Mouse (Mus musculus) liver, postnatal 0 days (tissue): ENCODE results near the gene Zfp607b.

Experiments
- CTCF ChIP-seq: sonication (generic); IDR thresholded peaks from 2 replicates; pipeline ENCODE4 v1.5.1; 2016; ENCODE audit warnings: antibody characterized with exemption, low read depth
- EP300 ChIP-seq: IDR thresholded peaks from 2 replicates; pipeline ENCODE4 v1.6.1; 2016; ENCODE audit warnings: antibody characterized with exemption, low read depth, mild to moderate bottlenecking

DNA sequence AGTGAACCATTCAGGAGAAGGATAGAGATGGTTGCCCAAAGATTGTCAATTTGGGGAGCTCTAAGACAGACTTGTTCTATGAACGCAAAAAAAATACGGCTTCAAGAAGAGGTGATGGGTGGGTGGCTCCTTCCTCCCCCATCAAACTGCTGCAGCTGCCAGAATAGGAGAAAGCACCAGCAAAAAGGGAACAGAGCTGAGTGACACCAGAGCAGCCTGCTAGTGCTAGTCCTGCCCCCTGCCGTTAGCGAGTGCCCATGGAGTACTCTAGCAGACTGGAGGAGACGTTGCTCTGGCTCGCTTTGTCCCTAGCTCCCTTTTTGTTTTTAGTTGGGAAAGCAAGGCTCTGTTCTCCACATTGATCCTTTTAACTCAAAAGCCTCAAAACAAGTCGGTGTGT is 21.3 kb downstream of the Zfp607b start:
- no peak for TF ChIP-seq CTCF
- no peak for TF ChIP-seq EP300
